Mouse (Mus musculus) c-Kit-positive CD71-positive TER-119-negative erythroid progenitor cells, embryonic 14.5 days (primary cell): ENCODE results near the gene Gm572.
A peak's percentile ranks its signal among the peaks of the same experiment; 100 is the strongest.

Source experiments
- DNase-seq: peaks from one replicate; pipeline ENCODE4 v3.0.0-alpha.2; 2013; ENCODE audit warnings: low read depth

Gm572 gene

GRCm38 (mm10) chr4:148667006-148667755 is 24.1 kb downstream of the Gm572 start:
- DNase-seq: no peak

- DNase-seq: no peak
These were observed 28.3 kb downstream of the Gm572 start for GRCm38 (mm10) chr4:148671230-148671947.

- DNase-seq: no peak
These were observed 31.9 kb downstream of the Gm572 start for GRCm38 (mm10) chr4:148675043-148675442.

GRCm38 (mm10) chr4:148676188-148676960 is 33.3 kb downstream of the Gm572 start:
- no peak for DNase-seq

- DNase-seq: no peak
These were observed 34.0 kb downstream of the Gm572 start for GRCm38 (mm10) chr4:148676961-148677637.

GRCm38 (mm10) chr4:148678105-148678504 is 35.0 kb downstream of the Gm572 start:
- no peak for DNase-seq

- peak; percentile 41 for DNase-seq
These were observed 37.5 kb downstream of the Gm572 start for GRCm38 (mm10) chr4:148680505-148681067.

GRCm38 (mm10) chr4:148681429-148681828 is 38.3 kb downstream of the Gm572 start:
- peak; percentile 31 for DNase-seq

- no peak for DNase-seq
These were observed 39.8 kb downstream of the Gm572 start for GRCm38 (mm10) chr4:148682961-148683360.

GRCm38 (mm10) chr4:148683539-148683938 is 40.4 kb downstream of the Gm572 start:
- no peak for DNase-seq

GRCm38 (mm10) chr4:148686491-148686941 is 43.4 kb downstream of the Gm572 start:
- DNase-seq: no peak

- DNase-seq: no peak
These were observed 45.0 kb downstream of the Gm572 start for GRCm38 (mm10) chr4:148688091-148688490.

- no peak for DNase-seq
These were observed 48.1 kb downstream of the Gm572 start for GRCm38 (mm10) chr4:148691185-148691584.

GRCm38 (mm10) chr4:148693417-148693959 is 50.4 kb downstream of the Gm572 start:
- DNase-seq: no peak

GRCm38 (mm10) chr4:148704756-148705155 is 61.6 kb downstream of the Gm572 start:
- no peak for DNase-seq

GRCm38 (mm10) chr4:148708836-148709235 is 65.7 kb downstream of the Gm572 start:
- DNase-seq: no peak

GRCm38 (mm10) chr4:148710446-148710845 is 67.3 kb downstream of the Gm572 start:
- no peak for DNase-seq

GRCm38 (mm10) chr4:148711323-148711722 is 68.2 kb downstream of the Gm572 start:
- no peak for DNase-seq

GRCm38 (mm10) chr4:148712632-148713031 is 69.5 kb downstream of the Gm572 start:
- no peak for DNase-seq

GRCm38 (mm10) chr4:148714064-148714463 is 70.9 kb downstream of the Gm572 start:
- DNase-seq: no peak

- DNase-seq: no peak
These were observed 71.6 kb downstream of the Gm572 start for GRCm38 (mm10) chr4:148714739-148715138.
